Mouse (Mus musculus) brown adipose tissue, adult 24 weeks (tissue): ENCODE data around the gene Polr3e. TPM values are rescaled to one million over a fixed set of nuclear protein-coding genes. Genes with fewer than 3 reads are reported as not detected.
"Not testable (repeated sequence)": the region's sequence is repeated elsewhere in the genome, so short reads cannot be mapped to it uniquely, and the experiment has no call there.

Source experiments
- H3K27ac ChIP-seq: fragments of 200-500 bp; replicated peaks from 2 replicates; pipeline ENCODE4 v1.5.1; 2012; ENCODE audit warnings: low read depth, mild to moderate bottlenecking, low read length
- H3K4me1 ChIP-seq: fragments of 200-500 bp; 2 replicates; pipeline ENCODE4 v1.6.1; 2012; ENCODE audit warnings: low read length, mixed read lengths; ENCODE audit not compliant: control insufficient read depth, insufficient read depth, insufficient read length
- H3K4me3 ChIP-seq: fragments of 200-500 bp; 2 replicates; pipeline ENCODE4 v1.5.1; 2012; ENCODE audit warnings: low read depth, mild to moderate bottlenecking, low read length, moderate library complexity; ENCODE audit not compliant: insufficient read depth
- polyA plus RNA-seq: library from polyadenylated mRNA; stranded (reverse); fragments of >200 nt; gene quantifications from 2 replicates; pipeline ENCODE4 v1.2.4, GENCODE M21; 2012; ENCODE audit not compliant: missing spikeins, insufficient read depth, insufficient read length

Gene Polr3e
- polyA plus RNA-seq, 1 experiment = 7.9 TPM

DNA sequence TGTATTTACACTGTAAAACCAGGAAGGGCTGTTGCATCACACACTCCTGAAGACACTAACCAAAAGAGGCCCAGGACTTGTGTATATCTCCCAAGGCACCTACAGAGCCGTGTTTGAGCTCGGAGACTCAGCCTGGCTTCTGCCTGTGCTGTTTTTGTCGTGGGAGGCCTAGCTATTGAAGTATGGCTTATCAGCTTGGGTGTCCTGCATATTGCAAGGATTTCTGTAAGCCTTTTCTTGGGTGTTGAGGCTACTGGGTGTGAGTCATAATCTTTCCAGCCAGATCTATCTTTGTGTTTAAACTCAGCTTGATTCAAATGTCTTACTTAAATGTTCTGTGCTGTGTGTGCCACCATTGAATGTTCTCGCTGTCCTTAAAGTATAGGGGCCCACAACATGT lies 19.0 kb downstream of the Polr3e start:
- Histone ChIP-seq H3K4me1 (no peaks in the 10 kb centered on the region), H3K4me3 (no peak overlapping the region), H3K27ac (no peak overlapping the region)

DNA sequence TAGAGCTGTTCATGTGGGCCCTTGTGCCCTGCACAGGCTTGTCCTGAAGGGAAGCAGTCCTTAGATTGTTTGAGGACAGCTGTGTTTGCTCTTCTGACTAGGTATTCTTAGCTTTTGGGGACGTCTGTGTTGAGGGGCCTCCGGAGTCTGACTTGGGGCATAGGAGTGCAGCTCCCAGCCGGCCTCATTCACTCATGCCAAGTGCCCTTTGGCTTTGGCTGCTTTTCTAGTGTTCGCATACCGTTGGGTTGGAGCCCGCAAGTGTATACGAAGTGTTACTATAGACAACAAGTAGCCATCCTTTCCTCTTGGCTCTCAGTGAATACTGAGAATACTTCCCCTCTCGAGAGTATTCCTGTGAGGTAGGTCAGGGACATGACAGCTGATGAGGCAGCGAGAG lies 20.7 kb downstream of the Polr3e start:
- Histone ChIP-seq H3K4me3 (no peak overlapping the region), H3K4me1 (no peaks in the 10 kb centered on the region)

DNA sequence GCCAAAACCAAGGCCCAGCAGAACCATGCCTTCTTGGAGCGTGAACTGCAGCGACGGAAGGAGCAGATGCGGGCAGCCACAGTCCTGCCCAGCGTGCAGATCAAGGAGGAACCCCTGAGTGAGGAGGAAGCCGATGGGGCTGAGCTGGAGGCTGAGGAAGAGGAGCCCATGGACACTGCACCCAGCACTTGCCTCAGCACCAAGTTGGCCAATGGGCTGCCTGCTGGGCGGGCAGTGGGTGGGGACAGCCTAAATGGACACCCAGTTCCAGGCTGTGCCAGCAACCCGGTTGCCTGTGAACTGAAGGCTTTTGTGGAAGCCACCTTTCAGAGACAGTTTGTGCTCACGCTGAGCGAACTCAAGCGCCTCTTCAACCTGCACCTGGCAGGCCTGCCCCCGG lies 22.8 kb downstream of the Polr3e start:
- H3K4me1 ChIP-seq = no peaks in the 10 kb centered on the region
- H3K4me3 ChIP-seq = no peak overlapping the region
- H3K27ac ChIP-seq = no peak overlapping the region

More for the DNA sequence above, 20.7 kb downstream of the Polr3e start:
- H3K27ac ChIP-seq = no peak overlapping the region

DNA sequence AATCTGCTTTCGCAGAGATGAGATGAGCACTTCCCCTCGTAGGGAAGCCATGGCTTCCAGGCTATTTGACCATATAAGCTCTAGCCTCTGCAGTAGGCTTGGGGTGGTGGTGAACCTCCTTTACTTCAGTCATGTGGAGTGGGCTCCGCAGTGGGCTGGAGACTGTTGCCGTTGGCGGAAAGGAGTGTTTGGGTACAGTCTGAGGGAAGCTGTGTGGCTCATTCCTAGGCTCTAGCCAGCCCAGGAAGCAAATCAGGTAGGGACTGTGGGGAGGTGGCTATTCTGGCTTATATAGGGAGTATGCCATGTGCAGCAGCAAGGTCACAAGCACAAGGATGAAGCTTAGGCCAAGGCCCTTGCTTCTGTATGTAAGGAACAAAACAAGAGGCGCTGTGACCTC lies 23.7 kb downstream of the Polr3e start:
- Histone ChIP-seq H3K27ac (no peak overlapping the region), H3K4me3 (no peak overlapping the region), H3K4me1 (no peaks in the 10 kb centered on the region)

DNA sequence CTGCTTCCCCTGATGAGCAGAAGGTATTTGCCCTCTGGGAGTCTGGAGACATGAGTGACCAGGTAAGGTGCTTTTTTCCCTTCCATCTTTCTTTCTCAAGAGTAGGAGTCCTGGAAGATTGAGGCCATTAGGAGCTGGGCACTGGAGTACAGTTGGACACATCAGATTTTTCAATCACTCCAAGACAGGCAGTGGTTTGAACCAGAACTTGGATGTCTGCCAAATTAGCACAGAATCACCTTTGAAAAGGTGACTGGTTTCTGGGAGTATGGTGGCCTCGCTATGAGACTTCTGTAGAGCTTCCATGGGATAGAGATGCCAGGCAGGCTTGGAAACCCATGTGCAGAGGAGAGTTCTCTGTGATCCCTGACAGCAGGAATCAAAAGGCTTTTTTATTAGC lies 25.0 kb downstream of the Polr3e start:
- no peak overlapping the region for H3K27ac ChIP-seq
- no peak overlapping the region for H3K4me3 ChIP-seq

DNA sequence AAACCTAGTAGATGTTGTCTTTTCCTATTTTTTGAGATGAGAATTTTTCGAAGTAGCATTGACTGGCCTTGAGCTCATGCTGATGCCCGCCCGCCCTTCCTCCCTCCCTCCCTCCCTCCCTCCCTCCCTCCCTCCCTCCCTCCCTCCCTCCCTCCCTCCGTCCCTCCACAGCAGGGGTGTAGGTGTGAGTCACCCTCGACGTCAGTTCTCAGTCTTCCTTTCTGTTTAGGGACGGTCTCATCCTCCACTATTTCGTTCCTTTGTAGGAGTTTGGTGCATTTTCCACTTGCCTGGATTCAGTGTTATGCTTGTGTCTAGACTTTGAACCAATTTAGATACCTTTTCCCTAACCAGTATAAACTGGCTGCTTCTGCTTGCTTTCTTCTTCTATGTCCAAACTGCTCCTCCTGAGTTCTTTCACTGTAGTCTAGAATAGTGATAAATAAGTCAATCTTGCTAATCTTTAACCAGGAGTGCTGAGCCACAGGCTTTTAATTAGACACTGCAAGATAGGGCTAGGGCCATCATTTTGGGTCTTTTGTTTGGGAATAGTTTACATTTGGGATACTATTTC lies 26.5 kb downstream of the Polr3e start:
- H3K27ac ChIP-seq = no peak overlapping the region
- H3K4me3 ChIP-seq = no peak overlapping the region
- no peaks in the 10 kb centered on the region for H3K4me1 ChIP-seq

More for the DNA sequence above, 25.0 kb downstream of the Polr3e start:
- no peaks in the 10 kb centered on the region for H3K4me1 ChIP-seq

DNA sequence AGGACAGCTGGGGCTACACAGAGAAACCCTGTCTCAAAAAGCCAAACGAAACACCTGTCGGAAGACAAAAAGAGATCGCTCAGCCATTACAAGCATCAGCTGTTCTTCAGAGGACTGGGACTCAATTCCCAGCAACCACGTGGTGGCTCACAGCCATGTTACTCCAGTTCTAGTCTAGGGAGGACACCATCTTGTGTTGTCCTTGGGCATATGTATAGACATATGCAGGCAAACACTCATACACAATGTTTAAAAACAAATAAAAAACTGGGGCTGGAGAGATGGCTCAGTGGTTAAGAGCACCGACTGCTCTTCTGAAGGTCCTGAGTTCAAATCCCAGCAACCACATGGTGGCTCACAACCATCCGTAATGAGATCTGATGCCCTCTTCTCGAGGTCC lies 36.0 kb downstream of the Polr3e start:
- H3K27ac ChIP-seq, H3K4me3 ChIP-seq, H3K4me1 ChIP-seq: not testable (repeated sequence)

DNA sequence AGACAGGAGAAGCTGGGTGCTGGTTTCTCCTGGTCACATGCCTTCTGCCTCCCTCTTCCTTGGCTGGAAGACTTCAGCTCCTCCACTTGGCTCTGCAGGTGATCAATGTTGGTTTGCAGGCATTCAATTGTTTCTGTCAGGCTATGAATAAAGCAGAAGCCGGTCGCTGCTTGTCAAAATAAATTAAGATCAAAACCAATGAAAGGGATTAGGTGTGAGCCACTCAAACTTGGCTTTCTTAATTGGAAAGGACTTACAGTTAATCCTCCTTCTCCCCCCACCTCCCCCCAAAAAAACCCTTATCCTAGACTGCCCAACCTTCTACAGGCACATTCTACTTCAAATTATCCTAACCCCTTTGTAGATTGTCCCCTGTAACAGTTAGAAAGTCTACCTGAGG lies 42.6 kb downstream of the Polr3e start:
- H3K4me3 ChIP-seq = no peak overlapping the region
- no peak overlapping the region for H3K27ac ChIP-seq
- no peaks in the 10 kb centered on the region; the same call in 1 of the 2 replicates for H3K4me1 ChIP-seq

DNA sequence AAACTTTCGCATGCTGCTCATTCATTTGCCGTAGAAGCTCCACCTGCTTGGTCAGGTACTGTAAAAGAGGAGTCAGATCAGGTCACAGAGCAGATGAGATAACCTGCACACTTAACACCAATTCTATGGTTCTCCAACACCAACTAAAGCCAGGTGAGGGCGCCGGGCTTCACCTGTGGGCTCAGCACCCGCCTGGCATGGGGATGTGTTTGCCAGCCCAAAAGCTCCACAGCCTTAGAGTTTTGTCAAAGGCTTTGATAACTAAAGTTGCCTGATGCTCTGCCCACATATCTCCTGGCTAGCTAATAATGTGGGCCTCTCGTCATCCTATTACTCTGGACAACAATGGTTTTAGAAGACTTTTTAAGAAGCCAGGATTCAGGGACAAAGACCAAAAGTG lies 43.1 kb downstream of the Polr3e start:
- Histone ChIP-seq H3K4me3 (no peak overlapping the region), H3K4me1 (no peaks in the 10 kb centered on the region; the same call in 1 of the 2 replicates), H3K27ac (no peak overlapping the region)

DNA sequence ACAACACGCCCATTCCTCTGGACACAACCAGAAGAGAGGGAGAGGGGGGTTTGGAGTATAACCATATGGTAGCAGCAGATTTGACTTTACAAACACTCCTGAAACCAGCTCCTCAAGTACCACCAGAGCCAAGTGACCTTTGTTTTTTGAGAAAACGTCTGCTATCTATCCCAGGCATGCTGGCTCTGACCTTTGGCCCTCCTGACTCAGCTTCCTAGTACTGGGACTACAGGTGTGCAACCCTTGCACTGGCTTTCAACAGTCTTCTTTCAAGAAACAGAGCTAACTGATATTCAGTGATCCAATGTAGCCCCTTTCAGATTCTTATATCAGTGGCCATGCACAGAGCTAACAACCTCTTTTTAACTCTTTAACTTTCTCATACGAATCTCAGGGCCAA lies 44.3 kb downstream of the Polr3e start:
- Histone ChIP-seq H3K4me3 (no peak overlapping the region), H3K27ac (no peak overlapping the region), H3K4me1 (no peaks in the 10 kb centered on the region; the same call in 1 of the 2 replicates)

DNA sequence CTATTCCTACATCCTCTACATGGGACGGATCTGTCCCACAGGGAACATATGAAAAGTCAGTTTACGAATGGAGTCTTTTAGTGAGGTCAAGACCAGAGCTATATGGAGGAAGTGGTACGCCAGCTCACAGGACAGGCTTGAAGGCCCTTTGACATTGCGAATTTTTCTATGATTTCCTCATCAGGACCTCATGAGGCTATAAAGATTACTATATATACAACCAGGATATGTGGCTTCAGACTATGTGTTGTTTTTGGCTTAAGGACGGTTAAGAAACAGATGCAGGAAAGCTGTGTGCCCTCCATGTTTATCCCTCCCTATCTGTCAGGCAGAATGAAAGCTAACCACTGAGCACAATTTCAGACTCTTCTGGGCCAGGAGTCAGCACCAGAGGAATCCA lies 45.6 kb downstream of the Polr3e start:
- Histone ChIP-seq H3K27ac (no peak overlapping the region), H3K4me1 (no peaks in the 10 kb centered on the region), H3K4me3 (no peak overlapping the region)

DNA sequence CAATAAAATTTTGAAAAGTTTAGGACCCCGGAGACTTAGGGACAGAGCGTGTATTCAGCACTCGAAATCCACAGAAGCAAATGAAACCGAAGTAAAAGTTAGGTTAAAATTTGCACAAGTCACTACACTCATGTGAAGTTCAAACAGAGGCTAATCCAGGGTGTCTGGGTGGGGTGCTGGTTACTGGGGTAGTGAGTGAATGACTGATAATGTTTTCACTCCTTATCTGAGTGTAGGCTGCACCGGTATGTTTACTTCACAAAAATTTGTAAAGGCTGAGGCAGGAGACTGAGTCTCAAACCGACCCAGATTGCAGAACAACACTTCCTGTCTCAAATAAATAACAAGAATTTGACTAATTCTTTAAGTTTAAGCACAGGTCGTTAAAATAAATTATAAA lies 51.7 kb downstream of the Polr3e start:
- Histone ChIP-seq H3K4me3 (no peak overlapping the region), H3K27ac (no peak overlapping the region), H3K4me1 (peaks cover 6% of the 10 kb centered on the region)

DNA sequence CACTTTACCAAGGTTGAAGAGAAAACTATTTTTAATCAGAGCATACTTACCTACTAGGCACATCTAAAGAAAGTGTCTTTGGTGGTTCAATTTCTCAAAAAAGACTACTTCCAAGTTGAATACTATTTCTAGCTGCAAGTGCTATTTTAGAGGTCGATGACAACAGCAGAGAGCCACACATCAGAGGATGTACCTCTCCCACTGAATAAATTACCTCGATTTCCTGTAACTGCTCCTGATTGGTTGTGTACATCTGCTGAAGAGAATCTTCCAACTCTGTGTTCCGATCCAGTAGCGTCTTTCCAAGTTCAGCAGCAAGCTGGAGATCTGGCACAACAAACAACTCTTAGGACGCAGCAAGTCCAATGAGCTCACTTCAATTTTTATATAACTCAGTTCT lies 52.6 kb downstream of the Polr3e start:
- Histone ChIP-seq H3K4me3 (no peak overlapping the region), H3K4me1 (peaks cover 6% of the 10 kb centered on the region), H3K27ac (no peak overlapping the region)

DNA sequence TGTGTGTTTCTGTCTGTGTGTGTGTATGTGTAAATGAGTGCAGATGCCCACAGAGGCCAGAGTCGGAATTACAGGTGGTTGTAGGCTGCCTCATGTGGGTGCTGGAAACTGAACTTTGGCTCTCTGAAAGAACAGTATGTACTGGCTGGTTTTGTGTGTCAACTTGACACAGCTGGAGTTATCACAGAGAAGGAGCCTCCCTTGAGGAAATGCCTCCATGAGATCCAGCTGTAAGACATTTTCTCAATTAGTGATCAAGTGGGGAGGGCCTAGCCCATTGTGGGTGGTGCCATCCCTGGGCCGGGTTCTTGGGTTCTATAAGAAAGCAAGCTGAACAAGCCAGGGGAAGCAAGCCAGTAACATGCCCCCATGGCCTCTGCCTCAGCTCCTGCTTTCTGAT lies 54.9 kb downstream of the Polr3e start:
- H3K4me1 ChIP-seq, H3K4me3 ChIP-seq, H3K27ac ChIP-seq: not testable (repeated sequence)

DNA sequence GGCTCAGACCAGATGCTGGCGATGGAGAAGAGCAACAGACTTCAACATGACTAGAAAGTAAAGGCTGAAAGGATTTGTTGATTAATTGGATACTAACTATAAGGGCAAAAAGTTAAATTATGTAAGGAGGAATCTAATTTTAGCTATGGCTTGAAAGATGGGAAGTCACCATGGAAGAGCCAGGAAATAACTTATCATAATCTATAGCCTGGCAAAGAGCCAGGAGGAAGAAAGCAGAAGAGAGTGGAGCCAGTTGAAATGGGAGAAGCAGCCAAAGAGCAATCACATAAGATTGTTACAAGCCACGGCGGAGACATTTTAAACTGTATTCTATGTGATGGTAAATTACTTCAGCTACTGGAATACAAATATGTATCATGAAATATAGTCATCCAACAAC lies 56.5 kb downstream of the Polr3e start:
- Histone ChIP-seq H3K4me1 (peaks cover 8% of the 10 kb centered on the region), H3K4me3 (no peak overlapping the region), H3K27ac (no peak overlapping the region)

DNA sequence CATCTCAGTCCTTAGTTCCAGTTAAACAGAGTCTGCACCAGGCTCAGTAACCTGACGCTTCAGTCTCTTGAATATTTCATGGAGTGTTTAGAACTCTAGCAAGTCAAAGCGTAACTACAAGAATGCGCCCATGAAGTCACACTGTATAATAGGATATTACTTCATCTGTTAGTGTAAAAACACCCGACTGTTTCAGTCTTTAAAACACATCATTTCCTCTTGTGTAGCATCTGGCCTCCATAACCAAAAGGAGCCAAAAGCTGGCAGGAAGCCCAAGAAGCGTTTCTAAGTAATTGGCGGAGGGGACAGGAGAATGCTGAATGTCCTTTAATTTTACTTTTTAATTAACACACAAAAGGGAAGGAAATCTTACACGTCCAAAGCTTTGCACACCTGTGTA lies 59.5 kb downstream of the Polr3e start:
- H3K4me1 ChIP-seq = peaks cover 7% of the 10 kb centered on the region; the same call in 1 of the 2 replicates
- H3K27ac ChIP-seq = peak overlapping the region; percentile 88
- no peak overlapping the region for H3K4me3 ChIP-seq

DNA sequence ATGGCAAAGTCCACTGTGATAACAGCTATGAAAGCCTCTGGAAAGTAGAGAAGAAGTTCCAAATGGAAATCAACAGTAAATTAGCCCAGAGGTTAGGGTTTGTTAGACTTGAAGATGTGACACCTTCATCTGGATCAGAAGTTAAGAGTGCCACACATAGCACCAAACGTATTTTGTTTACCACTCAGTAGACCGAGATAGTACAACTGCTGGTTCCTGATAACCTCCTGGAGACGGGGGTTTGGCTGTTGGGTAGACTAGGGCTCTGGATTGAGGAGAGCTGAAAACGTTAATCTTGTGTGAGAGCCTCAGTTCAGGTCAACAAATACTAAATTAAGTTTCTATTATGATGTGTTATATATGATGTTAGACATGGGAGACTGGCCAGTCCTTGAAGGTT lies 62.5 kb downstream of the Polr3e start:
- no peak overlapping the region for H3K4me3 ChIP-seq
- H3K27ac ChIP-seq = no peak overlapping the region
- H3K4me1 ChIP-seq = peaks cover 4% of the 10 kb centered on the region; the same call in 1 of the 2 replicates
